Mouse (Mus musculus) CD4-positive, CD25-positive, alpha-beta regulatory T cell, adult 4 months (primary cell): ENCODE data around the gene Cep41. TPM values are rescaled to one million over a fixed set of nuclear protein-coding genes. Genes with fewer than 3 reads are reported as not detected.

Experiments used
- ATAC-seq: one replicate; pipeline ENCODE4 v1.8.0; 2017
- polyA plus RNA-seq, 2 experiments: library from polyadenylated mRNA; unstranded; fragments of 100-300 nt; shearing (Covaris generic); gene quantifications; one replicate each; pipeline ENCODE4 v1.2.1; 2017

Gene Cep41
- polyA plus RNA-seq, 2 experiments from 2014 or later, result 11.3 to 12.6 TPM

DNA sequence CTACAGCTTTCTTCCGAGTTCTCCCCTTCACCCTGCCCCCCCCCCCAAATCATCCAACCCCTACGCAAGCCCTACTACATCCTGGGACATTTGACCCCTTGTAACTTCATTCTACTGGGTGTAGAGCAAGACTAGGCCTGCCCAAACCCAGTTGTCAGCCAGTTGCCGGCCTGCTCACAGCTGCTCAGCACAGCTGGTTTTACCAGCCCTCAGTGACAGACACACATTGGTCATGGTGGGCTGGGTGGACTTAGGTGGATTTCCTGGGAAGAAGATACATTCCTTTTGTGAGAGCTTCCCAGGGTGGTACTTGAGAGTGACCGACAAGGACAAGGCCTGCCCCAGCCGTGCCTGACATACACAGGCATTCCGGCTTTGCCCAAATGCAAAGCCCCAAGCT is 72.6 kb downstream of the Cep41 start:
- no peak for ATAC-seq

DNA sequence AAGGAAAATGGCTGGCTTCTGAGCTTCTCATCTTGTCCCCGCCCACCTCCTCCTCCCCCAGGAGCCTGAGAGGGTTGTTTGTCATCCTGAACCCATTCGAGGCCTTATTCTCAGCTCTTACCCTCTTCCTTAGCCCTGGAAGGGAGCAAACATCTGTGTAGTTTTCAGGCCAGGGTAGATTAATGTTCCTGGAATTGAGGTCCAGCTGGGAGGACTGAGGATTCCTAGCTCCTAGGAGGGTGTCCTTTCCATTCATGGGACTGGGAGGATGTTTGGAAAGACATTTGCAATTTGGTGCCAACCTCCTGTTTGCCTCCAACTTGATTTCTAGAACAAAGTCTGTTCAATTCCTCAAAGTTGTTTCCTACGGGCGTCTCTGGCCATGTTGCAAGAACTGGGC is 73.0 kb downstream of the Cep41 start:
- no peak for ATAC-seq

DNA sequence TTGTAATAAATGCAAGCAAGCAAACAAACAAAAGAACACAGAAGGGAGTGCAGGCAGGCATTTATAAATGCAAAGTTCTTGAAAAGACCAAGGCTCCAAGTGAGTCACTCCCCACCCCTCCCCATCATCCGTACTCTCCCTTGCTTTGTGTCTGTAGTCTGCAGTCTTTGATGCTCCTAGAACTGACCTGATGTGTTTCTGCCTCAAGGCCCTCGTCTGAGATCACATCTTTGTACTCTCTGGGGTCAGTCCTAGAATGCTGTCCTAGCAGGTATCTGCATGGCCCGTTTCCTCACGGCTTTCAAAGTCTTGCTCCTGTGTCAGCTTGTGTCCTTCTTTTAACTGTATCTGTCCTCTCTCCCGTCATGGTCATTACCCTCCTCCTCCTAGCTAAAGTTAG is 73.9 kb downstream of the Cep41 start:
- no peak for ATAC-seq

DNA sequence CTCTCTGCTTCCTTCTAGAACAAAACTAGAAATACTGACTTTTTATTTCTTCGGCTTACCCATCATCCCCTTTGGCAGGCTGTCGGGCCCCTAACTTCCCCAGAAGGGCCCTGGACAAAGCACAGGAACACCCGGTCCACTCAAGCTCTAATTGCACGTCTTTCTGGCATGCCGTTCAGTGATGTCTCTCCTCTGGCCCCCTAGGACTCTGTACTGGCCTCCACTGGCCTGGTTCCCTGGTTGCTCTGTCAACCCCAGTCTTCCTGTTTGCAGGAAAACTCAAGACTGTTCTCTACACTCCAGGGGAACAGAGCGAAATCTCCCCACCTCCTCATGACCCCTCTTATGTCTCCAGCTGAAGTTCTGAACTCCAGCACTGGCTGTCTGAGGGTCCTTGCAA is 74.8 kb downstream of the Cep41 start:
- no peak for ATAC-seq

DNA sequence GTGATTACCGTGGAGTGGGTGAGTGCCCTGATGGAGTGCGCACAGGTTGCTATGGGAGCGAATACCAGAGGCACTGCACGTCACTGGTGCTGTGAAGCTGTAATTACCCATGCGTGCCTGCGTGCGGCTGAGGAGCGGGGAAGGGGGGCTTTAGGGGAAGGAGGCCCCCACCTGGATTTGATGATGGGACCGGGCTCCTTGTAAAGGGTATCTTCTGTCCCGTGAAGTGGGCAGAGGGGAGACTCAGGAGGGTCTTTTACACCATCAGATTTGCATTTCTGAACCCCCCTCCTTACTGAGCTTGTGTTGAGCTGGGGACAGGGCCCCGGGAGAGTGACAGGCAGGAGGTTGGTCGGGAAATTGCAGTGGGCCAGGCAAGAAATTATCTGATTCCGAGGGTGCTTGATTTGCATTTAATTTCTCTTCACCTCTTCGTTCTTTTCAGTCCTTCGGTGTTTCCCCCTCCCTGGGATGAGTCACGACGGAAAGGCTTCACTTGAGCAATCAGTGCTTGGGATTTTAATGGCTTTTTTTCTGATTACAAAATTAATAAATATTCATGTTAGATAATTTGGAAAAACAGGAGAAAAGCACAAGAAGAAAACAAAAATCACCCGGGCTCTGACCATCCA is 75.5 kb downstream of the Cep41 start:
- ATAC-seq, result no peak

DNA sequence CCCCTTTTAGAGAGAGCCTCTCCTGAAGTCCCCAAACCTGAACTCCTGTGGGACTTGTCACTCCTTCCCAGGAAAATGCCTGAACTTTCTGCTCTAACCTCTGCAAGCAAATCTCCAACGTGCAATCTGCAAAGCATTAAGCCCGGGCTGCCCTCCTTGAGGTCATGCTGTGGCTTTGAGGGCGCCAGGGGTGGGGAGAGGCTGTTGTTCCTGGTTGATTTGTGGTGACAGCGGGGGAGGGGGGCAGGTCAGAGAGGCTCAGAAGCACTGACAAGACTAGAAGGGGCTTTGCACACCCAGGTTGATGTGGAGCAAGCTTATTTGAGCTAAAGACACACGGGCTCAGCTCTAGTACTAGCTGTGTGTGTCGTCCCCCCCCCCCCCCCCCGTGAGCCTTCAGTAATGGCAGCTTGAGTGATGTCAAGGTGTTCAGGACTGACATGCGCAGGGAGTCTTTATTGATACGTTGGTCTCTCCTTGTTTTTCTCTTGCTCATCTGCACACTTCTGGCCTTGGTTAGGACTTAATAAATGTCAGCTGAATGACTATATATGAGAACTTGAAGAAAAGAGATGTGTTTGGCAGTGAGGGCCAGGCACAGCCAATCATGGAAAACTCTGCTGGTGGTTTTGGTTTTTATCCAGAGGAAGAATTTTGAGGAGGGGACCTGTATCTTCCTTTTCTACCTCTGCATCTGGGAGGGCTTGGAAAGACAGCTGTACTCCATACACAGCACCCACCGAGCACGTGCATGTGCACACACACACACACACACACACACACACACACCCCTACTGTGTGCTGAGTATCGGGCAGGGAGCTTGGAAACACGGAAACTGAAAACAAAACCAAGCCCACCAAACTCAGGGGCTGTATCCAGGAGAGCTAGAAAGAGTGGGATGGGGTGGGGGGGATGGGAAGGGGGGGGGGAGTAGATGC is 76.3 kb downstream of the Cep41 start:
- ATAC-seq, result peak; percentile 43

DNA sequence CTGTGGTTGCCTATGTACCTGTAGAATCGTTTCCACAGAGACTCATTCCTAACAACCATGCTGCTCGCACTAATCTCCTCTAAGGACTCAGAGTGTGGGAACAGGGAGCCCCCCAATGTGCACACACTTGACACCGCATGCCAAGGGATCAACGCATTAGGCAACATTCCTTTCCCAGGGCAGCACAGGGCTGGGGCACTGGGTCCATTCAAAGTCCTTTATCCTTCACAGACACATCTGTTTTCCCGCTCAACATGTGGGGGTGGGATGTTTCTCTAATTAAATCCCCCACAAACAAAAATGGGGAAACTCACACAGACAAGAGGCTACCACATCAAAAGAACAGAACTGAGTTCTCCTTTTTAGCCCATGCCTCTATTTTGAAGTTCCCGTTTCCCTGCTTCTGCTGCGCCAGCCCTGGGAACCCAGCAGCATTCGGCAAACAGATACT is 77.0 kb downstream of the Cep41 start:
- no peak for ATAC-seq

DNA sequence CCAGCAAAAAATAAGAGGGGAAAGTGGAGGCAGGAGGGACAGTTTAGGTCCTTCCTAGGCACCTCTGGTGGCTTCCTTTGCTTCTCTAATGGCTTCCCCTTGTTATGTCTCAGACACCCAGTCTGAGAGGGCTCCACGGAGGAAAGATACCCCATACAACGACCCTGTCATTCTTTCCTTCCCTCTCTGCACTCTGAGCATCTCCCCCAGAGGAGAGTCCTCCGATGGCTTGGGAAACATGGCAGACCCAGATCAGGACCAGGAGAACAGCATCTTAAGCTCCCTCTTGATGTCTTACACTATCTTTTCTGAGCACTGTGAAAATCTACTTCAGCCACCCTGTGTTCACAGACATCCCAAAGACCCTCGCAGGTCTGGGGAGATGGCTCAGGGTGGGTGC is 77.8 kb downstream of the Cep41 start:
- ATAC-seq, result no peak

DNA sequence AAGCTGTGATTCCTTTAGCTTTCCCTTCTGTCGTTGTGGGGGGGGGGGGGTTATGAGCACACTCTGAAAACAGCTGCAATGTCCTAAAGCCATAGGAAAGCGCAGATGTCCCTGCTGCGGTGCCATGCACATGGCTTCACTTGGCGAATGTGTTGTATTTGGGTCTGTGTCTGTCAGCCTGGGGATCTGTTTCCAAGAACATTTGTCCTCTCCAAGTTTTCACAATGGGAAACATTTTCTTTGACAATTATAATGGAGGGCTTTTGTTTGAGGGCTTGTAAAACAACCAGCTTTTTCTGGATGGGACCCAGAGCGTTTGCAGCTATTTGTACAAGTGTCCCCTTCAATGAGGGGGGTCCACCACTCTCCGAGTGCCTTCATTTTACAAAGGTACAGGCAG is 79.3 kb downstream of the Cep41 start:
- no peak for ATAC-seq

DNA sequence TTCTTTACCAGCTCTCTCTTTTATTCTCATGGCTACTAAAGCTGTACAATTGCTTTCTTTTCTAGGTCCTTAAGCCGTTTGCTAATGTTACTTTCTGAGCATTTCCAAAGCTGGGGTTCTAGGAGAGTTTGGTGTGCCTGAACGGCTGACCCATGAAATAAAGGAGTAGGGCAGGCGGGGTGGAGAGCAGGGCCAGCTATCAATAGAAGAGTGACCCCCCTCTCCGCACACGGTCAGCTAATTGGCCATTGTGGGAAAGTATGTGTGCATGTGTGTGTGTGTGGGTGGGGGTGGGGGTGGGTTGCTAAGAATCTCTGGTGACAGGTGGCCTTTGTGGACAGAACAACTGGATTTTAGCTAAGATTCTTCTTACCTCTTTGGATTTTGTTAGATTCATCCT is 82.3 kb downstream of the Cep41 start:
- ATAC-seq, result no peak

DNA sequence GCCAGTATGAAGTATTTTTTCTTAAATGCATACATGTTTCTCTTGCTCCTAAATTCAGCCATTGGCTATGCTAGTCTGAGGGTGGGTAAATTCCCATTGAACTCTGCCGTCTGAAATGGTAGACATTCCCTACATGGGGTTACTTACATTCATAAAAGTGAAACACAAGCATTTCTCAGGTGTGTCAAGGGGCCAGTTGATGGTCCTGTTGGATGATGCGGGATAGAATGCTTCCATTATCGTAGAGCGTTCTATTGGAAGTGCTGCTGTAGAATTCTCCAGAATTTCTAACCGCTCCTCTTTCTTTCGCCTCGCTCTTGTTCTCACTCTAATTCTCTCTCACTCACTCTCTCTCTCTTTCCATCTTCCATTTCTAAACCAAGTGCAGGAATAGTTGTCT is 82.8 kb downstream of the Cep41 start, which contains the start of gene Cpa5:
Gene Cpa5, plus strand, starts transcription at position 301 of the 400 bp plus-strand sequence.
- ATAC-seq, result no peak

DNA sequence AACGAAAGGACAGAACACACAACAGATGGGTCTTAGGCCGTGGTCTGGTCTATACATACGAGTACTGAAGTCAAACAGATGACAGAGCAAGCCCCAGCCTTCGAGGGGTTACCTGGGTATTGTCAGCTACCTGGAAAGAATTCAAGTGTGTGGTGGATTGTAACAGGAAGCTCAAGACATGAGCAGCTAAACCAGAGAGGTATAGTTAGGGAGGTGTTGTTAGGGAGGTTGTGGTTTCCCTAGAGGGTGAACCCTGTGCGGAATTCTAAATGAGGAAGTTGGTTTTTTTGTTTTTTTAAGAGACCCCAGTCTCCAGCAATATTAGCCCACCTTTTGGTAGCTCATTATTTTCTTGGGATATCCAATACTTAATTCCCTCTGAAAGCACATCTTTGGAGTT is 87.9 kb downstream of the Cep41 start:
- ATAC-seq, result no peak

DNA sequence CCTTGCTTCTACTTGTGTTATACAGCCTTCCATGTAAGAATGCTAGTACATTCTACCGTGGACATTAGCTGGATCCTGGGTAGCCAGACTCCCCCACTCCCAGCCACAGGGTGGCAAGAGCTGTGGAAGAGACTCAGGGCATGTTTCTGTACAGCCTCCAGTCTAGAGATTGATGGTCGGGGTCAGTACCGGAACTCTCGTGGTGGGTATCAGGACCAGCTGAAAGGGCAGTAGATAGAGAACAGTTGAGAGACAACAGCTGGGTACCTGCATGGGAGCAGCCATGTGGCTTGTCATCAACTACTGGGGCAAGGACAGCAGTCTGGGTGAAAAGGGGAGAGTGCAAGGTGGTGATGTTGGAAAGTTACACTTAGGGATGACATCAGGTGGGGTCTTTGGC is 88.4 kb downstream of the Cep41 start:
- ATAC-seq, result no peak

DNA sequence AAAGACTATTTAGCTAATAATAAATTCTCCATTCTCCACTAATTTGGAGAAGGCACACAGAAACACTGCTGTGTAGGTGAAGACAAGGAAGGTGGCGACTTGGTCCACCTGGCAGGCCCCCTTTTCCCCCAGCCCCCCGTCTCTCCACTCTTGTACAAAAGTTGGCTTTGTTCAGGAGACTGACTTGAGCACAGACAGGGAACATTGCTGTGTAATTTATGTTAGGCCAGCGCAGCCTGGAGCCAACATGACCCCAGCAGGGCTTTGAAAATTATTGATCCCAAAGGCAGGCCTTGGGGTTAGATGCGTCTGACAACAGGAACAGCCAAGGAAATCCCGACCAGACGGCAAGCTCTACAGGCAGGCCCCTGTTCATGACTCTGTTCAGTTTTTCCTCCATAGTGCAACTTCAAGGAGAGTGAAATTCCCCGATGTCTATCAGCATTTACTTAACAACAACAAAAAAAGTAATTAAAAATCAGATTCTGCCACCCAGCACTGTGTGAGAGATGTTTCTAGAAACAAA is 89.1 kb downstream of the Cep41 start:
- no peak for ATAC-seq

Other genes with a start within 250 kb of the Cep41 start
- gene Tmem209, start 184.0 kb downstream of the Cep41 start, polyA plus RNA-seq, result 10 to 100 TPM; 59.9 to 60.8 TPM
- gene Ssmem1, start 183.9 kb downstream of the Cep41 start, polyA plus RNA-seq, result not detected
- 1 to 10 TPM; 1.0 to 1.2 TPM for gene Cpa2, start 152.2 kb downstream of the Cep41 start, polyA plus RNA-seq
- gene Cpa4, start 125.4 kb downstream of the Cep41 start, polyA plus RNA-seq, result not detected
- not detected for gene Cpa5, start 82.7 kb downstream of the Cep41 start, polyA plus RNA-seq
- gene Cpa1, start 54.5 kb downstream of the Cep41 start, polyA plus RNA-seq, result not detected
- 1 to 10 TPM; 1.2 to 1.6 TPM for gene Mest, start 29.8 kb upstream of the Cep41 start, polyA plus RNA-seq
- 10 to 100 TPM; 19.5 to 46.4 TPM for gene Copg2, start 203.0 kb upstream of the Cep41 start, polyA plus RNA-seq
- gene Tsga13, start 221.8 kb upstream of the Cep41 start, polyA plus RNA-seq, result not detected